Mouse (Mus musculus) heart, embryonic 16.5 days (tissue): ENCODE measurements around the gene Theg. TPM values are rescaled to one million over a fixed set of nuclear protein-coding genes. Genes with fewer than 3 reads are reported as not detected.
A peak's percentile ranks its signal among the peaks of the same experiment; 100 is the strongest.

ENCODE experiments used
- ATAC-seq: fragments of 200-750 bp; cut with Nextera tagmentation; replicated peaks from 2 replicates; pipeline ENCODE4 v1.8.0; 2017; ENCODE audit warnings: moderate number of reproducible peaks; ENCODE audit not compliant: insufficient read depth, low FRiP score; ENCODE audit errors: extremely low read depth
- H3K27ac ChIP-seq: fragments of 300-500 bp; sonication (generic); 2 replicates; pipeline ENCODE4 v1.5.1; 2014; ENCODE audit warnings: mild to moderate bottlenecking, low read length, control low read depth, moderate library complexity
- H3K27me3 ChIP-seq: fragments of 300-500 bp; sonication (generic); 2 replicates; pipeline ENCODE4 v1.6.1; 2014; ENCODE audit warnings: low read length, mixed read lengths; ENCODE audit not compliant: control insufficient read depth, insufficient read depth
- H3K36me3 ChIP-seq: fragments of 300-500 bp; sonication (generic); 2 replicates; pipeline ENCODE4 v1.6.1; 2014; ENCODE audit not compliant: control insufficient read depth, insufficient read depth
- H3K4me1 ChIP-seq: fragments of 300-500 bp; sonication (generic); 2 replicates; pipeline ENCODE4 v1.6.1; 2014; ENCODE audit warnings: low read length, mixed read lengths; ENCODE audit not compliant: control insufficient read depth, insufficient read depth
- H3K4me2 ChIP-seq: fragments of 300-500 bp; sonication (generic); 2 replicates; pipeline ENCODE4 v1.6.1; 2014; ENCODE audit warnings: low read depth, mild to moderate bottlenecking, control low read depth, low read length
- H3K4me3 ChIP-seq: fragments of 300-500 bp; sonication (generic); 2 replicates; pipeline ENCODE4 v1.5.1; 2014; ENCODE audit warnings: mild to moderate bottlenecking, control low read depth, low read length
- H3K9ac ChIP-seq: fragments of 300-500 bp; sonication (generic); 2 replicates; pipeline ENCODE4 v1.6.1; 2014; ENCODE audit warnings: low read length, control low read depth
- H3K9me3 ChIP-seq: fragments of 300-500 bp; sonication (generic); replicated peaks from 2 replicates; pipeline ENCODE4 v1.6.1; 2016; ENCODE audit warnings: low read length; ENCODE audit not compliant: control insufficient read depth
- WGBS: fragments of 180-500 bp; shearing (Covaris S2); extraction: QIAGEN DNeasy Blood & Tissue Kit; methylation state at CpG from one replicate; pipeline ENCODE4 v1.1.7; 2014; 5-methylcytosine and 5-hydroxymethylcytosine counted together
- polyA plus RNA-seq: library from polyadenylated mRNA; unstranded; fragments of >200 nt; fragmentation: Nextera tagmentation; extraction: Ambion mirVana; gene quantifications from 2 replicates; pipeline ENCODE4 v1.2.1, GENCODE M21; 2015

Gene Theg
- polyA plus RNA-seq, 1 experiment from 2014 or later: not detected

- Histone ChIP-seq H3K27ac (no peak overlapping the region), H3K27me3 (no peaks in the 10 kb centered on the region), H3K4me1 (peaks cover 7% of the 10 kb centered on the region), H3K9ac (peak overlapping the region; percentile 94), H3K9me3 (no peaks in the 10 kb centered on the region), H3K36me3 (no peaks in the 10 kb centered on the region), H3K4me3 (peak overlapping the region; percentile 92), H3K4me2 (peak overlapping the region; percentile 87)
- WGBS: 24% methylated on average over 7 of the region's 7 CpGs
- peak; percentile 18; the same call in 1 of the 2 replicates for ATAC-seq
Measured at GRCm38 (mm10) chr10:79555238-79555724, 31.9 kb downstream of the Theg start.

GRCm38 (mm10) chr10:79554330-79555237, 32.5 kb downstream of the Theg start, which contains the start of gene Mier2:
Gene Mier2, minus strand, starts transcription at chr10:79555199.
- peak; percentile 76 for ATAC-seq
- peaks cover 7% of the 10 kb centered on the region for H3K4me1 ChIP-seq
- H3K36me3 ChIP-seq: peaks cover 5% of the 10 kb centered on the region; the same call in 1 of the 2 replicates
- WGBS: 2% methylated on average over 87 of the region's 108 CpGs
- H3K4me3 ChIP-seq: peak within 1 kb of the TSS; percentile 92
- peak within 1 kb of the TSS; percentile 94 for H3K9ac ChIP-seq
- H3K9me3 ChIP-seq: no peaks in the 10 kb centered on the region
- peak within 1 kb of the TSS; percentile 35; the same call in 1 of the 2 replicates for H3K27ac ChIP-seq
- H3K4me2 ChIP-seq: peak within 1 kb of the TSS; percentile 87
- no peaks in the 10 kb centered on the region for H3K27me3 ChIP-seq

DNA sequence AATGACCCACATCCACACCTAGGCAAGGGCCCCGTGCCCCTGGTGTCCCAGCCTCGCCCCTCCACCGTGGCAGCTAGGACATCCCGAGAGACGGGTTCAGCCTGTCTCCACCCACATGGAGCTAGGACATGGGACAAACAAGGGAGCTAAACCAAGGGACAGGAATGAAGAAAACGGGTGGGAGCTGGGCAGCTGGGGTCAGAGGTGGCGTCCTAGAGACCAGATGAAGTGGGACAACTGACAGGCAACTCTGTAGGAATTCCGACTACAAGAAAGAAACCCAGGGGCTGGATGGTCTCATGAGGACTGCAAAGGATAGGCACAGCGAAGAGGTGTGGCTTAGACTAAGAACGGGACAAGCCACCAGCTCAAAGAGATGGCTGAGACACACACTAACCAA, 33.4 kb downstream of the Theg start:
- no peak for ATAC-seq
- Histone ChIP-seq H3K27me3 (no peaks in the 10 kb centered on the region), H3K4me1 (peaks cover 7% of the 10 kb centered on the region), H3K4me2 (peak overlapping the region; percentile 87), H3K36me3 (peaks cover 14% of the 10 kb centered on the region), H3K27ac (no peak overlapping the region), H3K4me3 (peak overlapping the region; percentile 92), H3K9ac (peak overlapping the region; percentile 94), H3K9me3 (no peaks in the 10 kb centered on the region)
- WGBS: 32% methylated on average over 10 of the region's 10 CpGs

DNA sequence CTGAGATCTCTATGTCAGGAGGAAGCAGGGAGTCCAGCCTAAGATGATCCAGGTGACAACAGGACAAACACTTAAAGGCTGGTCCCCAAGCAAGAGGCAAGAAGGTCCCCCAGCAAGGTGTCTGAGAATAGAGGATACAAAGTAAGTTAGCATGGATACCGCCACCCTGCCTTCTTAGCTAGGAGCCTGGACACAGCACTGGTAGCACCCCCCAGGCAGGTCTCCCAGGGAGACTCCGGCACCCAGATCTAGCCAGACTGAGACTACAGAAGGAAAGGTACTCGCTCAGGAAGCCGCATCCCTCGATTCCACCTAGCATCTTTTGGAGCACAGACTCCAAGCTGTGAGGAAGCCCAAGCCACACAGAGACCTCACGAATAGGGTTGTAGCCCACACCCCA, 34.0 kb downstream of the Theg start:
- H3K27ac ChIP-seq: no peak overlapping the region
- no peaks in the 10 kb centered on the region for H3K27me3 ChIP-seq
- no peak for ATAC-seq
- no peak overlapping the region for H3K4me3 ChIP-seq
- WGBS: 88% methylated on average over 6 of the region's 6 CpGs
- peaks cover 19% of the 10 kb centered on the region for H3K36me3 ChIP-seq
- H3K4me1 ChIP-seq: peaks cover 7% of the 10 kb centered on the region
- H3K9ac ChIP-seq: no peak overlapping the region
- no peaks in the 10 kb centered on the region for H3K9me3 ChIP-seq
- peak overlapping the region; percentile 87; the same call in 1 of the 2 replicates for H3K4me2 ChIP-seq

GRCm38 (mm10) chr10:79552531-79552930, 34.6 kb downstream of the Theg start:
- 82% methylated on average over 8 of the region's 8 CpGs for WGBS
- no peak overlapping the region for H3K9ac ChIP-seq
- peaks cover 23% of the 10 kb centered on the region for H3K36me3 ChIP-seq
- no peak overlapping the region for H3K4me2 ChIP-seq
- H3K9me3 ChIP-seq: no peaks in the 10 kb centered on the region
- H3K4me3 ChIP-seq: no peak overlapping the region
- H3K27me3 ChIP-seq: no peaks in the 10 kb centered on the region
- no peak overlapping the region for H3K27ac ChIP-seq
- ATAC-seq: no peak
- peaks cover 8% of the 10 kb centered on the region for H3K4me1 ChIP-seq

DNA sequence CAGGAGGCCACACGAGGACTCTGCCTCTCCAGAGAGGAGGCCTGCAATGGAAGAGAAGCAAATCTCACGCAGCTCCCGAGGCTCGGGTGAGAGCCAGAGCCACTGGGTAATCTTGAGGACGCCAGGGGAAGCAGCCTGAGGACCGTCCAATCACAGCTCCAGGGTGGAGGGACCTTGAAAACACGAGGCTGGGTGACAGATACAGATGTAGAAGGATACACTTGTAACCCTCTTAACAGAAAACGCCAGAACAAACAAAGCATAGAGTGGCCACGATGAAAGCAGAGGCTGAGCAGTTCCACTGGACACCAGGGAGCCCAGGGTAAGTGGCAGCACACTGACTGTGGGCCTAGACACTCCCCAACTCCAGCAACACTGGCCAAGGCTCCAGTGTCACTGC, 36.8 kb downstream of the Theg start:
- Histone ChIP-seq H3K4me3 (no peak overlapping the region), H3K4me2 (no peak overlapping the region), H3K9ac (no peak overlapping the region), H3K27ac (no peak overlapping the region), H3K4me1 (peaks cover 10% of the 10 kb centered on the region), H3K27me3 (no peaks in the 10 kb centered on the region), H3K36me3 (peaks cover 37% of the 10 kb centered on the region), H3K9me3 (no peaks in the 10 kb centered on the region)
- 70% methylated on average over 9 of the region's 9 CpGs for WGBS
- no peak for ATAC-seq

GRCm38 (mm10) chr10:79548971-79549723, 38.0 kb downstream of the Theg start:
- no peaks in the 10 kb centered on the region for H3K27me3 ChIP-seq
- no peak for ATAC-seq
- H3K27ac ChIP-seq: no peak overlapping the region
- H3K4me3 ChIP-seq: no peak overlapping the region
- no peak overlapping the region for H3K4me2 ChIP-seq
- 87% methylated on average over 18 of the region's 18 CpGs for WGBS
- H3K36me3 ChIP-seq: peaks cover 47% of the 10 kb centered on the region
- H3K4me1 ChIP-seq: peaks cover 10% of the 10 kb centered on the region
- no peaks in the 10 kb centered on the region for H3K9me3 ChIP-seq
- no peak overlapping the region for H3K9ac ChIP-seq

DNA sequence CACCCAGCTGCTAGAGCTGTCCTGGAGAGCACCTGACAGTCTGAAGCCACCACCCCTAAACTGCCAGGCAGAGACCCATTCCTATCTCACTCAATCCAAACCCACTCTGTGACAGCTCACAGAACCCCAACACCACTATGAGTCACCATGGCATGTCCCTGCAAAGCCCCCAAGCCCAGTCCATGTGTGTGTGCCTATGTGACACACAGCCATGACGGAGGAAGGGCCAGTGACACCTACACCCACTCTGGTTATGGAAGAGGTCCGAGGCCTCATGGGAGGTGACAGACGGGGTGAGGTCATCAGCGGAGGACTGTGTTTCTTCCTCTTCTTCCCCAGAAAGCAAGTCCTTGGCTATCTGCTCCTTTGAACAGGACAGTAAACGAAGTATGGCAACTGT, 38.6 kb downstream of the Theg start:
- Histone ChIP-seq H3K27me3 (no peaks in the 10 kb centered on the region), H3K27ac (no peak overlapping the region), H3K4me3 (no peak overlapping the region), H3K9ac (no peak overlapping the region), H3K4me1 (peaks cover 4% of the 10 kb centered on the region), H3K4me2 (no peak overlapping the region), H3K36me3 (peaks cover 52% of the 10 kb centered on the region), H3K9me3 (no peaks in the 10 kb centered on the region)
- 86% methylated on average over 5 of the region's 5 CpGs for WGBS
- no peak for ATAC-seq
